Mouse (Mus musculus): ENCODE data around the gene Gm7694. TPM values are rescaled to one million over a fixed set of nuclear protein-coding genes. Genes with fewer than 3 reads are reported as not detected.
A peak's percentile ranks its signal among the peaks of the same experiment; 100 is the strongest.

The Gm7694 gene
- polyA plus RNA-seq, 1 experiment from 2014 or later, result 4.8 TPM

GRCm38 (mm10) chr1:170270696-170271095 is 35.4 kb downstream of the Gm7694 start:
- Histone ChIP-seq H3K4me1 (ENCODE audit: control insufficient read depth, insufficient read depth, low read length) (no peaks in the 10 kb centered on the region), H3K4me3 (ENCODE audit: low read depth, low read length) (no peak overlapping the region), H3K36me3 (ENCODE audit: control insufficient read depth, insufficient read depth, low read length) (no peaks in the 10 kb centered on the region), H3K27ac (ENCODE audit: low read depth, low read length) (no peak overlapping the region), H3K4me2 (no peak overlapping the region), H3K27me3 (ENCODE audit: control insufficient read depth, insufficient read depth, low read length) (no peaks in the 10 kb centered on the region), H3K9ac (ENCODE audit: low read depth, low read length) (no peak overlapping the region), H3K9me3 (replicated peaks; ENCODE audit: control insufficient read depth, low read length) (no peaks in the 10 kb centered on the region)
- ATAC-seq (replicated peaks; ENCODE audit: insufficient number of reproducible peaks, low FRiP score, low TSS enrichment), result no peak
- 70% methylated on average over 4 of the region's 4 CpGs for WGBS (ENCODE audit: insufficient replicate concordance)

- Histone ChIP-seq H3K9ac (ENCODE audit: low read depth, low read length) (no peak overlapping the region), H3K4me1 (ENCODE audit: control insufficient read depth, insufficient read depth, low read length) (no peaks in the 10 kb centered on the region)
- no peak for ATAC-seq (replicated peaks; ENCODE audit: insufficient number of reproducible peaks, low FRiP score, low TSS enrichment)
These were observed 35.9 kb downstream of the Gm7694 start for GRCm38 (mm10) chr1:170270281-170270680.

GRCm38 (mm10) chr1:170255560-170255910 is 50.6 kb downstream of the Gm7694 start:
- Histone ChIP-seq H3K27ac (ENCODE audit: low read depth, low read length) (0 out of 2 replicates have a peak overlapping the region, but pooled peaks have one; percentile 46), H3K9me3 (replicated peaks; ENCODE audit: control insufficient read depth, low read length) (no peaks in the 10 kb centered on the region), H3K27me3 (ENCODE audit: control insufficient read depth, insufficient read depth, low read length) (0 out of 2 replicates have a peak, but pooled peaks cover 3% of the 10 kb centered on the region), H3K4me1 (ENCODE audit: control insufficient read depth, insufficient read depth, low read length) (no peaks in the 10 kb centered on the region), H3K4me3 (ENCODE audit: low read depth, low read length) (peak overlapping the region; percentile 77), H3K9ac (ENCODE audit: low read depth, low read length) (peak overlapping the region; percentile 88), H3K4me2 (peak overlapping the region; percentile 77), H3K36me3 (ENCODE audit: control insufficient read depth, insufficient read depth, low read length) (no peaks in the 10 kb centered on the region)
- ATAC-seq (replicated peaks; ENCODE audit: insufficient number of reproducible peaks, low FRiP score, low TSS enrichment), result peak; percentile 86
- 8% methylated on average over 32 of the region's 32 CpGs for whole genome bisulfite sequencing (ENCODE audit: insufficient replicate concordance)

More at GRCm38 (mm10) chr1:170270281-170270680, 35.9 kb downstream of the Gm7694 start:
- Histone ChIP-seq H3K27me3 (ENCODE audit: control insufficient read depth, insufficient read depth, low read length) (no peaks in the 10 kb centered on the region), H3K36me3 (ENCODE audit: control insufficient read depth, insufficient read depth, low read length) (no peaks in the 10 kb centered on the region), H3K9me3 (replicated peaks; ENCODE audit: control insufficient read depth, low read length) (no peaks in the 10 kb centered on the region), H3K4me2 (no peak overlapping the region), H3K4me3 (ENCODE audit: low read depth, low read length) (no peak overlapping the region), H3K27ac (ENCODE audit: low read depth, low read length) (no peak overlapping the region)
- WGBS (ENCODE audit: insufficient replicate concordance), result 68% methylated on average over 6 of the region's 6 CpGs

DNA sequence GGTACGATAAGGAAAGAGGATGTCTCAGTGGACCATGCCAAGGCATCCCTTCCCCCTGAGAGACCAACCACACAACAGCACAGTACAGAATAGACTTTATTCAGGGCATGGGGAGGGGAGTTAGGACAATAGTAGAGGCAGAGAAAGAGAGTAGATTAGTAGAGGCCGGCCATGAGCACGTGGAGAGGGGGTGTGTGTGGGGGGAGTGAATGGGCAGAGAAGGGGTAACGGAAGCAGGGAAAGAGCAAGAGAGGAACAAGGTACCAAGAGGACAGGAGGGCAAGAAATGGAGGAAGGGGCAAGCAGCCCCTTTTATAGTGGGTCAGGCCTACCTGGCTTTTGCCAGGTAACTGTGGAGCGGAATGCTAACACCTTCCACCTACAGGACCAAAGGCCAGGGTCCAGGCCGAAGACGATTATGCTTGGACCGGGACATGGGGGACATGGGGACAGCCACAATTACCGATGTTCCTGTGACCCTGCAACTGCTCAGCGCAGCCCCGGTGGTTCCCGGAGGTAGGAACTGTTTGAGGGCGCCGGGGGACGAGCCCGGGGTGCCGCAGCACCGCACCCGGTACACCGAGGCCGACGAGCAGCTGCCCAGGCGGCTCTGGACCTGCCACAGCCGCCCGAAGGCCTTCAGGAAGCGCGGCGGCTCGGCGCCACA is 51.1 kb downstream of the Gm7694 start:
- H3K4me3 ChIP-seq (ENCODE audit: low read depth, low read length), result peak overlapping the region; percentile 77
- H3K27me3 ChIP-seq (ENCODE audit: control insufficient read depth, insufficient read depth, low read length), result 0 out of 2 replicates have a peak, but pooled peaks cover 3% of the 10 kb centered on the region
- ATAC-seq (replicated peaks; ENCODE audit: insufficient number of reproducible peaks, low FRiP score, low TSS enrichment), result peak; percentile 52
- peak overlapping the region; percentile 77 for H3K4me2 ChIP-seq
- WGBS (ENCODE audit: insufficient replicate concordance), result 30% methylated on average over 30 of the region's 30 CpGs
- H3K4me1 ChIP-seq (ENCODE audit: control insufficient read depth, insufficient read depth, low read length), result no peaks in the 10 kb centered on the region
- no peaks in the 10 kb centered on the region for H3K36me3 ChIP-seq (ENCODE audit: control insufficient read depth, insufficient read depth, low read length)
- no peaks in the 10 kb centered on the region for H3K9me3 ChIP-seq (replicated peaks; ENCODE audit: control insufficient read depth, low read length)
- H3K27ac ChIP-seq (ENCODE audit: low read depth, low read length), result 0 out of 2 replicates have a peak overlapping the region, but pooled peaks have one; percentile 46
- peak overlapping the region; percentile 88 for H3K9ac ChIP-seq (ENCODE audit: low read depth, low read length)

Other genes with a start within 250 kb of the Gm7694 start
- 10.2 and 10.7 TPM in 2 replicates for gene Ddr2, start 195.6 kb downstream of the Gm7694 start, polyA plus RNA-seq (2014; fragmentation: Nextera tagmentation; extraction: Ambion mirVana)
- 58.6 and 67.6 TPM in 2 replicates for gene Uap1, start 131.4 kb downstream of the Gm7694 start, polyA plus RNA-seq (2014; fragmentation: Nextera tagmentation; extraction: Ambion mirVana)
- gene Uhmk1, start 90.9 kb downstream of the Gm7694 start, polyA plus RNA-seq (2014; fragmentation: Nextera tagmentation; extraction: Ambion mirVana), result 9.3 and 14.3 TPM in 2 replicates
- not detected in 2 replicates for gene Sh2d1b2, start 73.6 kb downstream of the Gm7694 start, polyA plus RNA-seq (2014; fragmentation: Nextera tagmentation; extraction: Ambion mirVana)
- 0.11 TPM in 1 of 2 replicates, not detected in the other for gene Sh2d1b1, start 29.0 kb downstream of the Gm7694 start, polyA plus RNA-seq (2014; fragmentation: Nextera tagmentation; extraction: Ambion mirVana)
- gene Spata46, start 2.5 kb upstream of the Gm7694 start, polyA plus RNA-seq (2014; fragmentation: Nextera tagmentation; extraction: Ambion mirVana), result 2.5 and 3.0 TPM in 2 replicates

All from heart, embryonic 11.5 days (tissue).